Mouse (Mus musculus) spleen, adult 2 months (tissue): ENCODE measurements around the gene Phlpp1.

Experiments used
- CTCF ChIP-seq: fragments of 200-500 bp; IDR thresholded peaks from 2 replicates; pipeline ENCODE4 v1.5.1; 2011; ENCODE audit warnings: mild to moderate bottlenecking, inconsistent platforms; ENCODE audit not compliant: insufficient read depth, insufficient read length, insufficient replicate concordance; ENCODE audit errors: extremely low read depth
- POLR2A ChIP-seq: fragments of 200-500 bp; IDR thresholded peaks from 2 replicates; pipeline ENCODE4 v1.6.1; 2011; ENCODE audit warnings: low read depth, low read length, inconsistent platforms

- TF ChIP-seq POLR2A: no peak
- no peak for TF ChIP-seq CTCF
Observed at GRCm38 (mm10) chr1:106314476-106314875, 142.9 kb downstream of the Phlpp1 start.
